Mouse (Mus musculus) intestine, embryonic 16.5 days (tissue): ENCODE results near the gene Slc16a4. TPM values are rescaled to one million over a fixed set of nuclear protein-coding genes. Genes with fewer than 3 reads are reported as not detected.

Source experiments
- ATAC-seq: fragments of 200-750 bp; cut with Nextera tagmentation; 2 replicates; pipeline ENCODE4 v1.8.0; 2017; ENCODE audit warnings: moderate TSS enrichment, moderate library complexity
- H3K27ac ChIP-seq: fragments of 300-500 bp; sonication (generic); 2 replicates; pipeline ENCODE4 v1.5.1; 2014; ENCODE audit warnings: mild to moderate bottlenecking, low read length
- H3K27me3 ChIP-seq: fragments of 300-500 bp; sonication (generic); replicated peaks from 2 replicates; pipeline ENCODE4 v1.6.1; 2014; ENCODE audit warnings: low read length, control low read depth, mixed read lengths; ENCODE audit not compliant: control insufficient read depth, insufficient read depth
- H3K36me3 ChIP-seq: fragments of 300-500 bp; sonication (generic); 2 replicates; pipeline ENCODE4 v1.6.1; 2014; ENCODE audit warnings: low read length, control low read depth; ENCODE audit not compliant: control insufficient read depth, insufficient read depth
- H3K4me1 ChIP-seq: fragments of 300-500 bp; sonication (generic); 2 replicates; pipeline ENCODE4 v1.6.1; 2014; ENCODE audit warnings: low read length, control low read depth, mixed read lengths; ENCODE audit not compliant: control insufficient read depth, insufficient read depth
- H3K4me2 ChIP-seq: fragments of 300-500 bp; sonication (generic); 2 replicates; pipeline ENCODE4 v1.6.1; 2014; ENCODE audit warnings: low read depth, low read length, control low read depth
- H3K4me3 ChIP-seq: fragments of 300-500 bp; sonication (generic); 2 replicates; pipeline ENCODE4 v1.5.1; 2014; ENCODE audit warnings: mild to moderate bottlenecking, low read length
- H3K9ac ChIP-seq: fragments of 300-500 bp; sonication (generic); 2 replicates; pipeline ENCODE4 v1.6.1; 2014; ENCODE audit warnings: low read depth, low read length
- H3K9me3 ChIP-seq: fragments of 300-500 bp; sonication (generic); 2 replicates; pipeline ENCODE4 v1.6.1; 2016; ENCODE audit warnings: low read length, control low read depth; ENCODE audit not compliant: control insufficient read depth
- WGBS: fragments of 180-500 bp; shearing (Covaris S2); extraction: QIAGEN DNeasy Blood & Tissue Kit; methylation state at CpG from one replicate; pipeline ENCODE4 v1.1.7; 2014; 5-methylcytosine and 5-hydroxymethylcytosine counted together
- polyA plus RNA-seq: library from polyadenylated mRNA; unstranded; fragments of >200 nt; fragmentation: Nextera tagmentation; extraction: Ambion mirVana; gene quantifications from 2 replicates; pipeline ENCODE4 v1.2.1, GENCODE M21; 2015

Slc16a4 gene
- polyA plus RNA-seq, 1 experiment from 2014 or later, result 1.5 TPM

DNA sequence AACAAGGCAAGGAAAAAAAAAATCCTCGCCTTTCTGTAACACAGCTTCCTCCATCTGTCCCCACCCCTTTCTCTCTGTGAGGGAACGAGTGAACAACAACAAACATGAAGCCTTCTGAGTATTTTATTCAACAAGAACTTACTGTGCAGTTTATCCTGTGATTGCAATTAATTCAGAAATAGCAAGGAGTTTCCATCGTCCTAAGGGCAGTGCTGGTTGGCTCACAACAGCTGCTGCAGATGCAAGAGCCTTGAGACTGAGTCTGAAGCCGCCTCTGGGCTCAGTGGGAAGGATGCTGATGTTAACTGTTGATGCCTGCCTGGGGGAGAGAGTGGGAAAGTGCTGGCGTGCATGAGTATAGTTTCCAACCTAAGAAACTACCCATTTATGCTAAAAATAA is 33.1 kb upstream of the Slc16a4 start:
- no peaks in the 10 kb centered on the region for H3K9me3 ChIP-seq
- no peak overlapping the region for H3K27ac ChIP-seq
- 49% methylated on average over 5 of the region's 5 CpGs for WGBS
- H3K4me2 ChIP-seq, result no peak overlapping the region
- 0 out of 2 replicates have a peak, but pooled peaks cover 5% of the 10 kb centered on the region for H3K4me1 ChIP-seq
- H3K4me3 ChIP-seq, result no peak overlapping the region
- no peaks in the 10 kb centered on the region for H3K36me3 ChIP-seq
- no peaks in the 10 kb centered on the region for H3K27me3 ChIP-seq
- H3K9ac ChIP-seq, result no peak overlapping the region
- no peak for ATAC-seq

DNA sequence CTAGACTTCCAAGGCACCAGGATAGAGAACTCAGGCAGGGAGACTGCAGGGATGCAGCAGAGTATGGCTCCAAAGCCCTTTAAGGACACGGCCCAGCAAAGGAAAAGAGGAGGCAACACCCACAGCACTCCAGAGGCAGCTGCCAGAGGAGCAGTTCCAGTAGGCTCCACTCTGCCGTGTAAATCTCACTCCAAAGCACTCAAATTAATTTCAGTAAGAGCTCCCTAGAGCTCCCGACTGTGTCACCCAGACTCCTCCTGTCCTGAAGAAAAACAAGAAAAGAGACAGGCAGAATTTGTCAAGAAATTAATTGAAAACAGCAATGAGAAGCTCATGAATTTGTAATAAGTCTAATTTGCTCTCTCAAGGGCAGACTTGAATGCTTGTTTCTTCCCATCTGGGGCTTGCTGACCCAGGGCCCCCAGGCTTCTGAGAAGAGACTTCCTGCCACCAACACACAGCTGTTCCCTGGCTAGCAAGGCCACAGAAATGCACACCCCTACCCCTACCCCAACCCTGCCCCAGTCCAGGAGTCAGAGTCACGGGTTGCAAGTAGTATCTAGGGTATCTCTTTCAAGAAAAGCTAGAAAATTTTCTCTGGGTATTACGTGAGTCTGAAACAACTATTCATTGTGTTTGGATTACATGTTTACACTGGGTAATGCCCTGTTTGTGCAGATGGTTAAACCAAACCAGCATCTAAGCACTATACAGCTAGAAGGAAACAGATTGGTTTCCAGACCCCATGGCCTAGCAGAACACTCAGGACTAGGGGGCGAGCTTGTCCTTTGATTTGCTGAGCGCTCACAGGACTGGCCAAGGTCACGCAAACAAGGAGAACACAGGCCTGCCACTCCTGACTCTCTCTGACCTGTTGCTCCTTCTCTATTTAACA is 29.8 kb upstream of the Slc16a4 start:
- Histone ChIP-seq H3K4me3 (no peak overlapping the region), H3K4me2 (no peak overlapping the region), H3K9ac (no peak overlapping the region), H3K27me3 (no peaks in the 10 kb centered on the region), H3K9me3 (no peaks in the 10 kb centered on the region), H3K36me3 (no peaks in the 10 kb centered on the region), H3K27ac (peak overlapping the region; percentile 1; the same call in 1 of the 2 replicates), H3K4me1 (0 out of 2 replicates have a peak, but pooled peaks cover 5% of the 10 kb centered on the region)
- ATAC-seq, result 0 out of 2 replicates have a peak, but pooled peaks have one; percentile 58
- WGBS, result 41% methylated on average over 8 of the region's 8 CpGs

DNA sequence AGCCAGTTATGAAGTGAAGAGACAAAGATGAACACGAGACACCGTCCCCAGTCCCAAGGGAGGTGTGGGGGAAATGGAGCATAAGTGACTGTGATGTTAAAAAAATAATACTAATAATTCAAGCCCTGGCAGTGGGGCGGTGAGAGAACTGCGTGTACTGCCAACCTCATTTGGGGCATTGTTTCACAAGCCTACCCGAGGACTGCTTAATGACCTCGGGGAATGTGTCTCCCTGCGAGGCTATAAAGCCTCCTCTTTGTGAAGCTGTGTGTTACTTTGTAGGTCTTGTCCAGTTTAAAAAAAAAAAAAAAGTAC is 29.2 kb upstream of the Slc16a4 start:
- ATAC-seq, result no peak
- Histone ChIP-seq H3K9ac (no peak overlapping the region), H3K27ac (no peak overlapping the region), H3K4me1 (0 out of 2 replicates have a peak, but pooled peaks cover 5% of the 10 kb centered on the region), H3K27me3 (no peaks in the 10 kb centered on the region), H3K4me3 (no peak overlapping the region), H3K36me3 (no peaks in the 10 kb centered on the region), H3K9me3 (no peaks in the 10 kb centered on the region), H3K4me2 (no peak overlapping the region)
- WGBS, result 29% methylated on average over 7 of the region's 7 CpGs

DNA sequence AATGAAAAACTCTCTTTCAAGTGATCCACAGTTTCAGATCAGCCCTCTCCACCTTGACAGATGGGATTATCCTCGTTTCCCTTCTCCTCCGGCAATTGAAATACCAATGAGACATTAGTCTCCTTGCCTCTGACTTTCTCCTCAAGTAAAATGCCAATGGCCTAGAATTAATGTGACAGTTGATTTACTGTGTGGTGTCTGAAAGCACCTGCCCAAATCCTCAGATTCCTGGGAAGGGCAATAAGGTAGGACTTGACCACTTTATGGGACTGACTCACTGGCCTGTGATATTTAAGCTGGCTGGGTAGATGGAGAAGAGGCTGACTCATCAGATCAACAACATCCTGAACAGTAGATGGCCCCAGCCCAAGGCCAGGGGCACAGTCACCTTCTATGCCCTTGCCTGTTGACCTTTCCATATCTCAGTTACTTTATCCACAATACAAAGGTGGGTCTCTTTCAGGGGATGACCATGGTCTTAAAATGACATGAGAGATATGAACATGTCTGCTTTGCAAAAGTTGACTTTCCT is 24.1 kb upstream of the Slc16a4 start:
- Histone ChIP-seq H3K36me3 (no peaks in the 10 kb centered on the region), H3K4me2 (no peak overlapping the region), H3K4me1 (no peaks in the 10 kb centered on the region), H3K9ac (no peak overlapping the region), H3K27me3 (no peaks in the 10 kb centered on the region), H3K9me3 (no peaks in the 10 kb centered on the region), H3K27ac (no peak overlapping the region), H3K4me3 (no peak overlapping the region)
- ATAC-seq, result no peak
- 50% methylated on average over 2 of the region's 2 CpGs for WGBS

DNA sequence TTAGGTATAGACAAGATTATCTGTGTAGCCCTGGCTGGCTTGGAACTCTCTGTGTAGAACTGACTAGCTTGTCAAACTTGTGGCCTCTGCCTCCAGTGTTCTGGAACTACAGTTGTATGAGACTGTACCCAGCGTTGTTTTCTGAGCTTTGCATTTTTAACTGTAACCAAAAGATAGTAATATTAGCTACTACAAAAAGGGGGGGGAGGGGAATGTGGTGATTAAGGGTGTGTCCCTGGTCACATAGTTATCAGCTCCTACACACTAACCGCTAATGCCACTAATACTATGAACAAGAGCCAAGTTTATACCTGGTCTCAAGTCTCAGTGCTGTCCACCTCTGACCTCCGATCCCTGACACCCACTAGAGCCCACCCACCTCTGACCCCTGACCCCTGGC is 18.6 kb upstream of the Slc16a4 start:
- Histone ChIP-seq H3K36me3 (no peaks in the 10 kb centered on the region), H3K27me3 (no peaks in the 10 kb centered on the region), H3K9ac (no peak overlapping the region), H3K9me3 (no peaks in the 10 kb centered on the region), H3K4me1 (no peaks in the 10 kb centered on the region), H3K4me2 (no peak overlapping the region), H3K4me3 (no peak overlapping the region), H3K27ac (no peak overlapping the region)
- ATAC-seq, result no peak
- 89% methylated on average over 3 of the region's 3 CpGs for WGBS

DNA sequence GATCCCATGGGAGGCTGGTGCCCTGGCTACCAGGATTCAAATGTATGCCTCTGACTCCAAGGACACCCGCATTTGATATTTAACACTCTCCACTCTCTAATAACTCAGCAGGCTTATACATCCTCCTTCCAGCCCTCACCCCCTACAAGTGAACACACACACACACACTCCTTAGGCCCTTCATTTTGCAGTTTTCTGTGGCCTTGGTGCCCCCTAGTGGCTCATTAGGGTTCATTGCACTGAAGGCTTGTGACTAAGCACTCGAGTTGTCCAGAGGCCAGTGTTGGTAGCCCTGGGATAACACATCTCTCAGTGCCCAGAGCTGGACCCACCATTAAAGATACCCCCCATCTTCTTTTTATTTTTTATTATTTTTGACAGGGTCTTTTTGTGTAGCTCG is 17.2 kb upstream of the Slc16a4 start:
- Histone ChIP-seq H3K9ac (no peak overlapping the region), H3K27ac (no peak overlapping the region), H3K36me3 (no peaks in the 10 kb centered on the region), H3K4me2 (no peak overlapping the region), H3K9me3 (no peaks in the 10 kb centered on the region), H3K4me1 (no peaks in the 10 kb centered on the region; the same call in 1 of the 2 replicates), H3K4me3 (no peak overlapping the region), H3K27me3 (no peaks in the 10 kb centered on the region)
- ATAC-seq, result peak; percentile 52
- WGBS, result 15% methylated on average over 3 of the region's 3 CpGs

DNA sequence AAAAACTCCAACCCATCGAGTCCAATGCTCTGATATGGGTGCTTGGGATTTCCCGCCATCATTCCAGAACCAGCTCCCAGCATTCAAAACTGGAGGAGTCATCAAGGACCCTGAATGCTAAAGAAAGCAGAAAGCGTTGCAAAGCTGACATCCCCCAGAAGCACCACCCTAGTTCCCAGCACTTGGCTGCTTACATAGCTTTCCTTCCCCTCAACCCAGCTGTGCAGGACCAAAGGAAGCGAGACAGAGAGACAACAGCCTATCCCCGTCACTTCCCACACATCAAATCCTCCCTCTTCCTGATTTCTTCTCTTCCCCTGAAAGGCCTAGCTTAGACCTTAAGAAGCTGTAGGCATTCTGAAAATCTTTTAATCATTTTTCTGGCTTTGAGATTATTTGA is 15.7 kb upstream of the Slc16a4 start:
- no peak for ATAC-seq

DNA sequence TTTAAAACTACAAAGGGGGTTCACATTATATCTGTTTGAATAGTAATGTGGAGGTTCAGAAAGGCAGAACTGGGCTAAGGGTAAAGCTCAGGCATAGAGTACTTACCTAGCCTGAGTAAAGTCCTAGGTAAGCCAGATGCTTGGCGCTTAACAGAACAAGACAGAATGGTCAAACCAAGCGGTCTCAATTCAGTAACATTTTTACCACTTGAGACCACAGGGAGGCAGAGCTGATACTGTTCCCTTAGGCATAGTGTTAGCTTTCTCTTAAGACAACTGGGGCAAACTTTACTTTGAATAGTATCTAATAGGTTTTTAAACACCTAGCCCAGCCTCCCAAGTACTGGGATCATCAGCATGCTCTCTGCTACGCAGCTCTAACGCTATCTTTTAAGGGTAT is 15.0 kb upstream of the Slc16a4 start:
- H3K4me1 ChIP-seq, result peaks cover 11% of the 10 kb centered on the region
- no peak overlapping the region for H3K4me2 ChIP-seq
- no peaks in the 10 kb centered on the region for H3K27me3 ChIP-seq
- ATAC-seq, result no peak
- H3K36me3 ChIP-seq, result no peaks in the 10 kb centered on the region
- no peak overlapping the region for H3K9ac ChIP-seq
- WGBS, result 58% methylated on average over 4 of the region's 4 CpGs
- no peak overlapping the region for H3K4me3 ChIP-seq
- H3K27ac ChIP-seq, result no peak overlapping the region
- no peaks in the 10 kb centered on the region for H3K9me3 ChIP-seq

More for the DNA sequence above, 15.7 kb upstream of the Slc16a4 start:
- Histone ChIP-seq H3K4me1 (peaks cover 9% of the 10 kb centered on the region), H3K36me3 (no peaks in the 10 kb centered on the region), H3K9me3 (no peaks in the 10 kb centered on the region), H3K9ac (no peak overlapping the region), H3K27ac (no peak overlapping the region), H3K4me2 (no peak overlapping the region), H3K4me3 (no peak overlapping the region), H3K27me3 (no peaks in the 10 kb centered on the region)
- 58% methylated on average over 5 of the region's 5 CpGs for WGBS

DNA sequence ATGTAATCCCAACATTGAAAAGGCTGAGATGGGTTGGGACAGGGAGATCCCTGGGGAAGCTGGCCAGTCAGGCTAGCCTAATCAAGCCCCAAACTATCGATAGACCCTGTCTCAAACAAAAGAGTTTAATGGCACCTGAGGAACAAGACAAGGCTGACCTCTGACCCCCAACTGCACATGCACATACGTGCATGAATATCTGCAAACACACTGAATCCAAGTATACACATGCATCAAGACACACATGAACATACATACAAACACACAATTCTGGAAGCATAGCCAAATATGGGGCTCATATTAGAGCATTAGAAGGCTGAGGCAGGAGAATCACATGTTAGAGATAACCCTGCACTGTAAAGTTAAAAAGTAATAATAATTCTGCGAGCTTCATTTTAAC is 14.4 kb upstream of the Slc16a4 start:
- no peak for ATAC-seq
- no peaks in the 10 kb centered on the region for H3K9me3 ChIP-seq
- H3K36me3 ChIP-seq, result no peaks in the 10 kb centered on the region
- no peak overlapping the region for H3K27ac ChIP-seq
- no peak overlapping the region for H3K9ac ChIP-seq
- H3K27me3 ChIP-seq, result no peaks in the 10 kb centered on the region
- peaks cover 11% of the 10 kb centered on the region for H3K4me1 ChIP-seq
- no peak overlapping the region for H3K4me2 ChIP-seq
- H3K4me3 ChIP-seq, result no peak overlapping the region
- 84% methylated on average over 3 of the region's 3 CpGs for WGBS
